Mouse (Mus musculus) thymus, postnatal 10 days (tissue): Measurements from ENCODE around the gene Slc4a10.
A peak's percentile ranks its signal among the peaks of the same experiment; 100 is the strongest.

Experiments
- DNase-seq, 2 experiments: peaks; one replicate each; pipeline ENCODE4 v3.0.0; 2021; ENCODE audit warnings: low spot score in 2 of 2

Slc4a10 gene

GRCm38 (mm10) chr2:62278779-62279178 is 232.5 kb downstream of the Slc4a10 start:
- DNase-seq: no peak

- DNase-seq: no peak
These were observed 233.5 kb downstream of the Slc4a10 start for GRCm38 (mm10) chr2:62279777-62280176.

GRCm38 (mm10) chr2:62285026-62285425 is 238.8 kb downstream of the Slc4a10 start:
- no peak for DNase-seq

DNA sequence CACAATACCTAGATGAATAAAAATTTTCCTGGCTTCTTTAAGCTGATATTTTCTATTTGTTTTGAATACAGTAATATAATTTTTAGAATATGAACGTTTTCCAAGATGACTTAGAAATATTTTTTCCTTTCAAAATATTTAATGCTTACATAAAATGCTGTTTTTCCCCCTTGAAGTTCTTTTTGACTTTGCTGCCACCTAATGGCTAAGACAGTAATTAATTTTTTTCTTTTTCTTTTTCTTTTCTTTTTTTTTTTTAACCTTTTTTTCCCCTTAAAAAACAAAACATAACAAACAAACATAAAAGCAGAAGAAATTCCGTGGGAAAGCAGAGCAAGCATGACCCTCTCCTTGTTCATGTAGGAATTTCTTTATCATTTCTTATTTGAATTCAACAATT is 239.6 kb downstream of the Slc4a10 start:
- no peak for DNase-seq

GRCm38 (mm10) chr2:62287532-62287931 is 241.3 kb downstream of the Slc4a10 start:
- DNase-seq: no peak

GRCm38 (mm10) chr2:62293846-62294245 is 247.6 kb downstream of the Slc4a10 start:
- peak in 1 of 2 experiments; percentile 14 for DNase-seq

GRCm38 (mm10) chr2:62301716-62302115 is 255.5 kb downstream of the Slc4a10 start:
- DNase-seq: no peak

DNA sequence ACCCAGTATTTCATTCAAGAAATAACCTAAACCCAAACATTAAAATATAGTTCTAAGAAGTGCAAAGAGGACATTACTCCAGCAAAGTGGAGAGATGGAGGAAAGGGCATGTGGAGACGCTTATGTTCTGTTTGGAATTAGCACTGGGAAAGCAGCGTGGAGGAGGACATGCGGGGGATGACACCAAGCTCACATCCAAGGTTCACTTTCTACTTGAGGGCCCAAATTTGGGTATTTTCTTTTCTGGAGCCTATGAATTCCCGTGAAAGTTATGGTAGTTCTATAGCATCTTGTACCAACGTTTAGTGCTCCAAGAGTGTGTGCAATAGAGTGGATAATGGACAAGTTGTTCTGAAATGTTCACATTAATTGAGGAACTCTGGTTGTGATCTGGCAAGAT is 260.7 kb downstream of the Slc4a10 start:
- no peak for DNase-seq

DNA sequence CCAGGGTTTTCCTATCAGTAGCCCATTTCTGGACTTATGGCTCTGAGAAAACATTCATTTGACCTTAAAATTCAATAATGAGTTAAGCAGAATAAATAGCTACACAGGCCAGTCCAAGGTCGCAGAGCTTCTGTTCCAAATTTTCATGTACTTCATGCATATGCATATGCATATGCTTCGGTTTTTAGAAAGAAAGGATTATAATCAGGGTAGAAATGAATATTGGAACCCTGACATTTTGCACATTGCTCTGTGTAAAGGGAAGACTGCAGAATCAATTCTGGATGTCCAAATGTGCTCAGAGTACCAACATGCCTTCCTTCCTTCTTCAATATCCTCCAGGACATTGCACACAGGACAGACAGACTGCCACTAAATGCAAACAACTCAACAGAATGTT is 261.2 kb downstream of the Slc4a10 start:
- no peak for DNase-seq

GRCm38 (mm10) chr2:62316930-62317329 is 270.7 kb downstream of the Slc4a10 start:
- DNase-seq: no peak

DNA sequence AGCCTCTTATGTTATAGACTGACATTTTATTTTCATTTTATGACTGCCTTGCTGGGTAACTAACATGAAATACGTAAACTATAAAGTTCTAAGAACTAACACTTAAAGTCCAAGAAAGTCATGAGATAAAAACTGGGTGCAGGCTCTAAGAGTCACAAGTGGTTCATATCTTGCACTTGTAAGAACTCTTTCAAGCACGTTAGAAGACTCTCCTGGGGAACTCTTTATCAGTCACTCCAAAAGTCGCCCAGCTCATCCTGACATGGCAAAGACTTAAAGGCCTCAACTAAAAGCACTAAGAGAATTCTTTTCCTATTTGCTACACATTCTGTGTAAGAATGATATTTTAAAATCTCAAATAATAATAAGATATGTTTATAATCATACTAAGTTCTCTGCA is 273.2 kb downstream of the Slc4a10 start:
- no peak for DNase-seq

DNA sequence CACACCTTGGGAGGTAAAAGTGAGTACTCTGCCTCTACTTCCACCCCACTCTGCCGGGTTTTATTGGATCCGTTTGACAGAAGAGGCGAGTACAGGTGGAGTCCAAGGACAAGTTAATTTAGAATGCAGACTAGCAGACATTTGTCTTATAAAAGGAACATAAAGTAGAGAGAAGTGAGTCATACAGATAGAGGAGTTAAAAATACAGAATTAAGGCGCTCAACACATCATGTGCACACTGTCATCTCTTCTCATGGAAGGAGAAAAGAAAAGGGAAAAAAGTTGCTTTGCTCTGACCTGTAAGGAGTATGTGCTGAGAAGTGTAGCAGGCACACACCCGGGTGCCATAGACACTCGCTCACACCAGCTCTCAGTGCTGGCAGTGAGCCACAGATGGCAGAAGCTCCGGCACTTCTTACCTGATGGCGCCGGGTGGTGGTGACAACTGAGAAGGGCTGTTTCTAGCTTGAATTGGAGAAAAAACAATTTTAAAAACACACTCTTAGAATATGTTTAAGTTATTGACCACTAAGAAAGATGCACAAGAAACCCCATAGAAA is 276.9 kb downstream of the Slc4a10 start:
- DNase-seq: no peak

GRCm38 (mm10) chr2:62325388-62325787 is 279.1 kb downstream of the Slc4a10 start:
- no peak for DNase-seq

DNA sequence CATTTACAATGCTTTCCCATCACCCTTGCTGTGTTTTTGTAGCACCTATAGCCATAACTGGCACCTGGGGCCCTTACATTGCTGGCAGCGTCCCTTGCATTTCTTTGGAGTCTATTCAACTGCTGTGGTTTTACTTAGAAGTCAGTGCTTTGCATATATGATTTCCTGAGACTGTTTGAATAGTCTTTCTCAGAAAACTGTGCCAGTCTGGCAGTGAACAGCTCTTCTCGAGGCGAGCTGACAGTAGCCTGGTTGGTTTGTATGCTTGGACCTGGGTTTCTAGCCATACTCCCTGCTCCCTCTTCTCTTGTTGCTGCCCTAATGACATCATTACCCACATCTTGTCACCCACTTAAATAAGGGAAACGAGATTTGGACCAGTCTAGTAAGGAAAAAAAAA is 285.7 kb downstream of the Slc4a10 start:
- DNase-seq: no peak

- DNase-seq: no peak
These were observed 286.2 kb downstream of the Slc4a10 start for GRCm38 (mm10) chr2:62332465-62332864.

GRCm38 (mm10) chr2:62334397-62335243 is 288.4 kb downstream of the Slc4a10 start:
- no peak for DNase-seq

- no peak for DNase-seq
These were observed 290.8 kb downstream of the Slc4a10 start for GRCm38 (mm10) chr2:62337086-62337485.

GRCm38 (mm10) chr2:62339222-62339944 is 293.1 kb downstream of the Slc4a10 start:
- no peak for DNase-seq

DNA sequence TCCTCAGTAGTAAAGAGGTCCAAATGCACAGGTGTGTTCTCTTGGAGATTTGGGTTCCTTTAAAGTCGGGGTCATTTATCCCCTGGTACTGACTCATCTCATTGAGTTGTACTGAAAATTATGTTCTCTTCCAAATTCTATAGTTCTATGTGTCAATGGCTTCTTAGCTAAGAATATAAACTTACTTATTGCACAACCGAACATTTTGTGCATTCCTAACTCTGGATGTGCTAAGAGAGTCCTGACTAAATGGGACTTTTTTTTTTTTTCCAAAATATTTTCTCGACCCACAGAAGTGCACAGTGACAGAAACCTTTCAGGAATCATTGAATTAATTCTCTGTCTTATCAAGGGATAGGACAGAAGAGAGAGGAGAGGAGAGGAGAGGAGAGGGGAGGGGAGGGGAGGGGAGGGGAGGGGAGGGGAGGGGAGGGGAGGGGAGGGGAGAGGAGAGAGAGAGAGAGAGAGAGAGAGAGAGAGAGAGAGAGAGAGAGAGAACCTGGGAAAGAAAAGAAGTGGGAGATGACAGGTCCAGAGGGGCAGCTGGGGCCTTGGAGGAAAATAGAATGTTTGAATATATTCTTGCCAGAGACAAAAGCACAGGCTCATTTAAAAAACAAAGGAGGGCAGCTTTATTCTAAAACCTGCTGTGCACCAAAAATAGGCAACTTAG is 294.9 kb downstream of the Slc4a10 start:
- no peak for DNase-seq

DNA sequence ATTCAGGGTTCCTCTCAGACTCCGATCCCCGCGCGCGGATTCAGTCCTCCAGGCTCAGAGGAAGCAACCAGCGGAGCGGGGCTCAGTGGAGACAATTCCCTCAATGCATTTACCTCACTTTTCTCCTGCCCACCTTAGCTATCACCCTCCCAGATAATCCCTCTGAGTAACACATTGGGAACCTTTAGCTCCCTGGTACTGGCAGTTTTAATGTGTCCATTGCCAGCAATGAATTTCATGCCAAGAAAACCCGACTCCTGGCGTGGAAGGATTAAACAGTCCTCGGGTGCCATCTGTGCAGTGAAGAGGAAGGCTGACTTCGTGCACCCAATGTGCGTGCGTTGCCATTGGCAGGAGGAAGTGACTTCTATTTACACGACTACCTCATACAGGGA is 295.5 kb downstream of the Slc4a10 start:
- no peak for DNase-seq

GRCm38 (mm10) chr2:62344367-62344766 is 298.1 kb downstream of the Slc4a10 start:
- DNase-seq: no peak

GRCm38 (mm10) chr2:62346771-62347170 is 300.5 kb downstream of the Slc4a10 start:
- DNase-seq: no peak
